Mouse (Mus musculus) kidney, postnatal 0 days (tissue): ENCODE measurements around the gene Pecr. TPM values are rescaled to one million over a fixed set of nuclear protein-coding genes. Genes with fewer than 3 reads are reported as not detected.

ENCODE experiments used
- ATAC-seq: fragments of 200-750 bp; cut with Nextera tagmentation; replicated peaks from 2 replicates; pipeline ENCODE4 v1.8.0; 2017; ENCODE audit warnings: low read depth, moderate number of reproducible peaks, moderate TSS enrichment, moderate library complexity; ENCODE audit not compliant: low FRiP score
- DNase-seq: peaks from one replicate; pipeline ENCODE4 v3.0.0-alpha.2; 2016; ENCODE audit warnings: low spot score
- H3K27ac ChIP-seq: fragments of 300-500 bp; sonication (generic); 2 replicates; pipeline ENCODE4 v1.5.1; 2014; ENCODE audit warnings: mild to moderate bottlenecking
- H3K27me3 ChIP-seq: fragments of 300-500 bp; sonication (generic); 2 replicates; pipeline ENCODE4 v1.6.1; 2014; ENCODE audit warnings: low read length, mixed read lengths; ENCODE audit not compliant: insufficient read depth
- H3K36me3 ChIP-seq: fragments of 300-500 bp; sonication (generic); 2 replicates; pipeline ENCODE4 v1.6.1; 2014; ENCODE audit warnings: low read length, mixed read lengths; ENCODE audit not compliant: insufficient read depth
- H3K4me1 ChIP-seq: fragments of 300-500 bp; sonication (generic); replicated peaks from 2 replicates; pipeline ENCODE4 v1.6.1; 2014; ENCODE audit warnings: antibody characterized with exemption, low read length, mixed read lengths; ENCODE audit not compliant: insufficient read depth
- H3K4me2 ChIP-seq: fragments of 300-500 bp; sonication (generic); 2 replicates; pipeline ENCODE4 v1.6.1; 2014; ENCODE audit warnings: mild to moderate bottlenecking, low read length, moderate library complexity, mixed read lengths
- H3K4me3 ChIP-seq: fragments of 300-500 bp; sonication (generic); replicated peaks from 2 replicates; pipeline ENCODE4 v1.5.1; 2014; ENCODE audit warnings: low read depth, low read length
- H3K9ac ChIP-seq: fragments of 300-500 bp; sonication (generic); 2 replicates; pipeline ENCODE4 v1.6.1; 2014; ENCODE audit warnings: low read depth, low read length
- H3K9me3 ChIP-seq: fragments of 300-500 bp; sonication (generic); replicated peaks from 2 replicates; pipeline ENCODE4 v1.6.1; 2016; ENCODE audit warnings: low read length, inconsistent platforms, mixed read lengths
- CTCF ChIP-seq: IDR thresholded peaks from 2 replicates; pipeline ENCODE4 v1.5.1; 2016; ENCODE audit warnings: antibody characterized with exemption, low read depth, mild to moderate bottlenecking, moderate library complexity
- WGBS: fragments of 180-500 bp; shearing (Covaris S2); extraction: QIAGEN DNeasy Blood & Tissue Kit; methylation state at CpG from one replicate; pipeline ENCODE4 v1.1.7; 2014; 5-methylcytosine and 5-hydroxymethylcytosine counted together
- polyA plus RNA-seq: library from polyadenylated mRNA; unstranded; fragments of >200 nt; fragmentation: Nextera tagmentation; extraction: Ambion mirVana; gene quantifications from 2 replicates; pipeline ENCODE4 v1.2.1, GENCODE M21; 2015

Gene Pecr
- polyA plus RNA-seq, 1 experiment from 2014 or later, result 82.0 TPM

DNA sequence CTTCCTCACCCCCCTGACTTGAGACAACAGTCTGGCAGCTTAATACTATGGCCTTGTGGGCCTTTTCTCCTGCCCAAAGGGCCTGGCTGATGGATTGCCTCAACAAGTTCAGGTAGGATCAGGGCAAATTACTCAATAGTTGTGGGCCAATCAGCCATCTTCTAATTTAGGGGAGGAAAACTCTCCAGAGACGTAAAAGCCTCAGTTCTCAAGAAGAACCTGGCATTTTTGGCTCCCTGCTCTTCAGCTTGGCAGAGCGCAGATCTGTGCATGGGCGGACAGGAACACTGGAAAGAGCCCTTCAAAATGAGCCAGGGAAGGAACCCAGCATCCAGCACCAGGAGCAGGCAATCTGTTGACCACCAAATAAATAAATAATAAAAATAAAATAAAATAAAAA, 6.0 kb downstream of the Pecr start:
- Histone ChIP-seq H3K4me1 (no peaks in the 10 kb centered on the region), H3K9me3 (no peaks in the 10 kb centered on the region), H3K27ac (no peak overlapping the region), H3K4me3 (no peak overlapping the region), H3K9ac (no peak overlapping the region), H3K27me3 (no peaks in the 10 kb centered on the region), H3K4me2 (no peak overlapping the region), H3K36me3 (peaks cover 15% of the 10 kb centered on the region)
- 87% methylated on average over 3 of the region's 3 CpGs for WGBS
- DNase-seq, result no peak
- ATAC-seq, result no peak
- no peak for TF ChIP-seq CTCF

DNA sequence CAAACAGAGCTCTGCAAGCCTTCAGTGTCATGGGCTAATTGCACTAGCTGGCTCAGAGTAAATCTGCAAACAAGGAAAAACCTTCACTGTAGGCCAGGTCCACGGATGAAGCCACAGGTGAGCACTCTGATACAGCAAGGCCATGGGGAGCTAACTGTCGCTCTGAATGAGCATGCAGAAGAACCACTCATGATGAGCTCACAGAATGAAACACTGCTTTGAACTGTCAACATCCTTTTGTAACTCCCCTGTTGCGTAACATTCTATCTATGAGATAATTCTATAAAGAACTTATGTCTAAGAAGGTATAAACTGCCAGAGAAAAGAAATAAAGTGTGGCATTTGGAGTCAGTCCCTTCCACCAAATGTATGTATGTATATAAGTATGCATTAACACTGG, 21.0 kb downstream of the Pecr start:
- Histone ChIP-seq H3K36me3 (peaks cover 8% of the 10 kb centered on the region; the same call in 1 of the 2 replicates), H3K4me1 (no peaks in the 10 kb centered on the region), H3K4me3 (no peak overlapping the region), H3K9me3 (no peaks in the 10 kb centered on the region), H3K27me3 (no peaks in the 10 kb centered on the region), H3K9ac (no peak overlapping the region), H3K4me2 (no peak overlapping the region), H3K27ac (no peak overlapping the region)
- no peak for TF ChIP-seq CTCF
- DNase-seq, result no peak
- 92% methylated on average over 3 of the region's 3 CpGs for whole genome bisulfite sequencing
- no peak for ATAC-seq

DNA sequence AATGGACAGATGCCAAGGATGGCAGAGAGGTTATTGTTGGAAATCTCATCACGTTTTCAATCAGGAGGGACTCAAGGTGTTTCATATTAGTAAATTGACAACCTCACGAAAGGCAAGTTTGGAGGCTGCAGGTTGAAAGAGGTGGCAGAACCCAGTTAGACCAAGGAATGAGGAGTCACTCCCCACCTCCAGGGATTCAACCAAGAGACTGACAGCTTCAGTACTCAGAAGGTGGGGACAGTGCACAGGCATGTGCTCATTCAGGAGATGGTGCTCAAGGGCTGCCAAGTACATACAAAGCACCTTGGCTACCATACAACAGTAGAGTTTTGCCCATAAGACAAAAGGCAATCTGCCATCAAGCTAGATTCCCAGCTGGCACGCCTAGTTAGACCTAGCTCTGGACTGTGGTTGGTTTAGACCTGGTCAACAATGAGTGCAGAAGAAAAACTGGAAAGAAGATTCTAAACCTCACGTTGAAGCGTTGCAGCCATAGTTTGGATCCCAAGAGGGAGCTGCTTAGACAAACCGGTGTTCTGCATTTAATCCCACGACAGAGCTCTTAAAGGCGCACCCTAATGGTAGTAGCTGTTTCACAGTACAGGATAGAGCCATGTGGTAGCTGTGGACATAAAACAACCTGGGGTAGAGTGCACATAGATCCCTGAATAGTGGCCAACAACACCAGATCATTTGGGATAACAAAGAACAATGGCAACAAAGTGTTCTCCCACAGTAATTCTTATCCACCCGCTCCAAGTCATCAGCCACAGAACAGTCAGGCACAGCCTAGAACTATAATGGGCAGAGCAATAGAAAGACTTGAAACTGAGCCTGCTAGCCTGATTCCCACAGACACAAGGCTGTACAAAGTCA, 27.5 kb downstream of the Pecr start:
- no peaks in the 10 kb centered on the region for H3K27me3 ChIP-seq
- 81% methylated on average over 9 of the region's 9 CpGs for WGBS
- no peak overlapping the region for H3K4me3 ChIP-seq
- 0 out of 2 replicates have a peak, but pooled peaks cover 1% of the 10 kb centered on the region for H3K36me3 ChIP-seq
- TF ChIP-seq CTCF, result no peak
- H3K4me2 ChIP-seq, result peak overlapping the region; percentile 59; the same call in 1 of the 2 replicates
- no peaks in the 10 kb centered on the region for H3K9me3 ChIP-seq
- no peak for DNase-seq
- 0 out of 2 replicates have a peak, but pooled peaks cover 4% of the 10 kb centered on the region for H3K4me1 ChIP-seq
- no peak overlapping the region for H3K27ac ChIP-seq
- no peak for ATAC-seq
- no peak overlapping the region for H3K9ac ChIP-seq

- Histone ChIP-seq H3K36me3 (no peaks in the 10 kb centered on the region), H3K4me2 (peak overlapping the region; percentile 59), H3K27ac (peak overlapping the region; percentile 92; the same call in 1 of the 2 replicates), H3K9ac (peak overlapping the region; percentile 29; the same call in 1 of the 2 replicates), H3K27me3 (no peaks in the 10 kb centered on the region), H3K4me3 (no peak overlapping the region), H3K9me3 (no peaks in the 10 kb centered on the region), H3K4me1 (0 out of 2 replicates have a peak, but pooled peaks cover 4% of the 10 kb centered on the region)
- DNase-seq, result peak; percentile 27
- 30% methylated on average over 11 of the region's 11 CpGs for WGBS
- ATAC-seq, result no peak
- TF ChIP-seq CTCF, result no peak
Measured at GRCm38 (mm10) chr1:72255854-72256175, 28.3 kb downstream of the Pecr start.

GRCm38 (mm10) chr1:72255062-72255853, 28.9 kb downstream of the Pecr start:
- Histone ChIP-seq H3K9ac (peak overlapping the region; percentile 58; the same call in 1 of the 2 replicates), H3K27ac (peak overlapping the region; percentile 92), H3K4me1 (0 out of 2 replicates have a peak, but pooled peaks cover 4% of the 10 kb centered on the region), H3K27me3 (no peaks in the 10 kb centered on the region), H3K4me2 (peak overlapping the region; percentile 59), H3K4me3 (peak overlapping the region; percentile 35; the same call in 1 of the 2 replicates), H3K9me3 (no peaks in the 10 kb centered on the region), H3K36me3 (no peaks in the 10 kb centered on the region)
- ATAC-seq (peak; percentile 91), DNase-seq (peak; percentile 90)
- 5% methylated on average over 15 of the region's 15 CpGs for WGBS
- TF ChIP-seq CTCF, result peak; percentile 45; the same call in 1 of the 2 replicates

GRCm38 (mm10) chr1:72254545-72255061, 29.5 kb downstream of the Pecr start:
- Histone ChIP-seq H3K9me3 (no peaks in the 10 kb centered on the region), H3K4me2 (peak overlapping the region; percentile 59), H3K36me3 (no peaks in the 10 kb centered on the region), H3K4me1 (0 out of 2 replicates have a peak, but pooled peaks cover 4% of the 10 kb centered on the region), H3K27ac (peak overlapping the region; percentile 92), H3K4me3 (peak overlapping the region; percentile 35), H3K27me3 (no peaks in the 10 kb centered on the region), H3K9ac (peak overlapping the region; percentile 58)
- TF ChIP-seq CTCF, result peak; percentile 38
- DNase-seq (peak; percentile 94), ATAC-seq (peak; percentile 91)
- 2% methylated on average over 35 of the region's 35 CpGs for WGBS
